Mouse (Mus musculus) CH12F3 (cell line): ENCODE data around the gene Rarg.
"Not testable (repeated sequence)": the region's sequence is repeated elsewhere in the genome, so short reads cannot be mapped to it uniquely, and the experiment has no call there.

Source experiments
- in situ Hi-C: fragments of 300-500 bp; cut with MboI; formaldehyde crosslinking; loops from 2 replicates; pipeline ENCODE4 v1.14.3; 2020; ENCODE audit warnings: low sequenced_read_pairs

Rarg gene

DNA sequence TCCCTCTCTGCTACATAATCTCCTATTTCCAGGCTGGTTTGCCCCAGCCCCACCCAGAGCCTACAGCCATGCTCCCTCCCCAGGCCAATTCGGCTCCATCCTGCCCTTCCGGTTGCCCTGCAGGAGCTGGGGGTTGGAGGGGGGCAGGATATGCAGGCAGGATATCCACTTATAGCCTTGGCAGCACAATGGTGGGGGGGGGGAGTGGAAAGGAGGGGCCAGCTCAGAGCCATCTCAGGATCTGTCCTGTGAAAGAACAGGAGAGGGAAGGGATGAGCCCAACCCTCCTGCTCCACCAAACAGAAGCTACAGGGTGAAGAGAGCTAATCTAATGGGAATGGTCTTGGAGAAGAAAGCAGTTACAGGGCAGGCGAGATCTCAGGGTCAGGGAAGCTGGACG lies 16.7 kb downstream of the Rarg start:
- in situ Hi-C loops: no loop called here

DNA sequence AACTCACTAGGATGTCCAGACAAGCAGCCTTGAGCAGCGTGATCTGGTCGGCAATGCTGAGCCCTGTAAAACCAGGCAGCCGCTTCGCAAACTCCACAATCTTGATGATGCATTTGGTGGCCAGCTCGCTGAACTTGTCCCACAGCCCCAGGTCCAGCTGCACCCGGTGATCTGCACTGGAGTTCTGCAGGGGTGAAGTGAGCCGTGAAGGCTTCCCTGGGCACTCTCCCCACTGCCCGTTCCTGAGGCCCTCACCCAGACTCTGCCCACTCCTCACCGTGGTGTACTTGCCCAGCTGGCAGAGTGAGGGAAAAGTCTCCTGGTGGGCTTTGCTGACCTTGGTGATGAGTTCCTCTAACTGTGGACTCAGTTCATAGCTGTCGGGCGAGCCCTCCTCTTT lies 17.5 kb downstream of the Rarg start:
- in situ Hi-C loops: no loop called here

DNA sequence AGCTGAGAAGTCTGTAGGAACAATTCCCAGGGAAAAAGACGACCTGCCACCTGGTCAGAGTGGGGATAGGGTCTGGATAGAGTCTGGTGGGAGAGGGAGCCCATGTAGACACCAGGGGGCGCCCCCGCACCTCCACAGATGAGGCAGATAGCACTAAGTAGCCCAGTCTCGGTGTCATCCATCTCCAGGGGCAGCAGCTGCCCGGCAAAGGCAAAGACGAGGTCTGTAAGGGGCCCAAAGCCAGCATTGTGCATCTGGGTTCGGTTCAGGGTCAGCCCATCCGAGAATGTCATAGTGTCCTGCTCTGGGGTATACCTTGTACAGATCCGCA lies 18.1 kb downstream of the Rarg start:
- in situ Hi-C loops: no loop called here

DNA sequence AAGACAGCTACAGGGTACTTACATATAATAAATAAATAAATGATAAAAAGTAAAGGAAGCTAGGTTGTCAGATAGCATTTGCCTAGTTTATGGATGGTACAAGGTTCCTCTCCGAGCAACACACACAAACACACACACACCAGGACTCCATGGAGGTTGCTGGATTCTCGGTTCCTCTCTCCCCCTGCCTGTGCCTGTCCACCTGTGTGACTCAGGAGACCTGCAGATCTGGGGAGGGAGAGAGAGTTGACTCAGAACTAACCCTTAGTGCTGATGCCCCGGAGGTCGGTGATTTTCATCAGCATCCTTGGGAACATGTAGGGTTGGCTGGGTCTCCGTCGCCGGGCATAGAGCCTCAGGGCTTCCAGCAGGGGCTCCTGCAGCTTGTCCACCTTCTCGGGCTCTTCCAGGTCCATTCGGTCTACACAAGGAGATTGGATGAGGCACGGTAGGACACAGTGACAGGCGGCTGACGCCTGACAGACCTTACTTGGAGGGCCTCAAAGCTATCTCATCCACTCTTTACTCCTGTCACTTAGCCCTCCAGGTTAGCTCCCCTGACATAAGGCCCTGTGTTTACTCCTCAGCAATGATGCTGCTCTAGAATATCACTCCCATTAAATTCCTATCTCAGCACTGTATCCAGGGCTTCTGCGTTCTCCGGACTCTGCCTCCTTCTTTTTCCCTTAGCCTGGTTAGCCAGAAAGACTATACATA lies 18.6 kb downstream of the Rarg start:
- in situ Hi-C loops: no loop called here

DNA sequence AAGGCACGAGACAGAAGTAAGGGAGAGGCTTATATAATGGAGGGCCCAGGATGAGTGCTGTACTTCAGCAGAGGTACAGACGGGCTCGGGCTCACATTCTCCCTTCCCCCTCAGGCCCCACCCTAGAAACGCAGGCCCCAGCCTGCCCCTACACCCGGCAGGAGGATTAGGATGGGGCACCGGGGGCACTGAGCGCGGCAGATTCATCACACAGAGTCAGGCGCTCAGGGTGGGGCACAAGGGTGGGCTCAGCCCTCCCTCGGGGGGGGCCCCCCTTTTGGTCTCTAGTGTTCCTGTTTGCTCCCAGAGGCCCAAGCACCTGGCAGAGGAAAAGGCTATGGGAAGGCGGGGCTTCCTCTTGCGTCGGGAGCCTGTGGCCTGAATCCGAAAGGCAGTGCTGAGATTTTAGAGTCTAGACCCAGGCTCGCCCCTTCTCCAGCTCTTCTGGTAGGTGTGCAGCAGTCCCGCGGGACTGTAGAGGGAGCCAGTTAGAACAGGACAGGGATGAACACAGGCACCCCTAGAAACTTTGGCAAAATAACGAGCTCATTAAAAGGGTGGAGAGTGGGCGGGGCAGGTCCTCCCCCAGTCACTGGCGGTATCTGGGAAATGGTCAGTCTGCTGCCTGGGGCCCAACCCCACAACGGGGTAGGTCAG lies 21.8 kb downstream of the Rarg start:
- in situ Hi-C loops: no loop called here

GRCm38 (mm10) chr15:102233896-102234295 lies 23.4 kb downstream of the Rarg start:
- in situ Hi-C loops: no loop called here

DNA sequence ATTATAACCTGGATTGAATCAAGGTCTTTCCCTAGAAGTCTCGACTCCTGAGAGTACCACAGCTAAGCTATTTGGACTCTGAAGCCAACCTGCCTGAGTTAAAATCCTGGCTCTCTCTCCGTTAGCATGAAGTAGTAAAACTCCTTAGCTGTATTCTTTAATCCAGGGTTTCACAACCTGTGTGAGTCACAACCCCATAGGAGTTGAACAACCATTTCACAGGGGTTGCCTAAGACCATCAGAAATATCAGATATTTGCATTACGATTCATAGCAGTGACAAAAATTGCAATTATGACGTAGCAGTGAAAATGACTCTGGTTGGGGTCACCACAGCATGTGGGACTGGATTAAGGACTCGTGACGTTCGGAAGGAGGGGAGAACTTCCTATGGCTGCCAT lies 24.6 kb downstream of the Rarg start:
- in situ Hi-C loops: no loop called here

- in situ Hi-C loops: no loop called here
These were observed 25.6 kb downstream of the Rarg start, which contains the start of gene Itgb7 for GRCm38 (mm10) chr15:102231748-102232147. Itgb7 (minus strand) TSS chr15:102231944.

DNA sequence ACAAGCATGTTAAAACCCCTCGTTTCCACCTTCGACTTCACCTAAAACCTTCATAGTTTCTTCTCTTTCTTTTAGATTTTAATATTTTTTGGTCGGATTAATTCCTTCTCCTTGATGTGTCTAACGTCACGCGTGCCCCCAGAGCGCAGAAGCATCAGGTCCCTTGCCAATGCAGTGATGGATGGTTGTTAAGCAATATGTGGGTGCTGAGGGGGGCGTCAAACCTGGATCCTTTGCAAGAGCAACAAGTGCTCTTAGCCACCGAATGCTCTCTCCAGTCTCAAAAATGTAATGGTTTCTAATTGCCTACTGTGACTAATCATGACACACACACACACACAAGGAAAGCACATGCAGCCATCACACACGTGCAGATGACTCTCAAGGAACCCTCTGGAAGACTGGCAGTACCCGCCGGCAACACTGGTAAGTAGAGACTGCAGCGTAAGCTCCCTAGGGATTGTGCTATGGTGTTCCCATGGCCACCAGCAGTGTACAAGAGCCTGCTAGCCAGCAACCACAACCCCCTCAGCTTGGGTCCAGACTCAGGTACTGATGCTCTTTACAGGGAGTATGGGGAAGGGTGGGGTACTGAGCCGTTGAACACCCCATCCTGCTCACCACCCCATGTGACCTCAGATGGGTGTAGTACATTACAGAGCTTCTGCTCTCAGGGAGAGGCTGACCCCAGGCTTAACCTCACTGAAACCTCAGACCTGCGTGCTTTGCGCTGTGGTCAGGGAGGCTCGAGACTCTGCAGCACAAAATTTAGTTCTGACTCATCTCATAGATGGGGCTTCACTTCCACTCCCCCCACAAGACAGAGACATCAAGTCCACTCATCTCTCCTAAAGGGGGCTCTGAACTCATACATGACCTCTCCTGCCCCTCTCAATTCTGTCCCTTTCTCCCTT lies 26.7 kb downstream of the Rarg start:
- in situ Hi-C loops: no loop called here

DNA sequence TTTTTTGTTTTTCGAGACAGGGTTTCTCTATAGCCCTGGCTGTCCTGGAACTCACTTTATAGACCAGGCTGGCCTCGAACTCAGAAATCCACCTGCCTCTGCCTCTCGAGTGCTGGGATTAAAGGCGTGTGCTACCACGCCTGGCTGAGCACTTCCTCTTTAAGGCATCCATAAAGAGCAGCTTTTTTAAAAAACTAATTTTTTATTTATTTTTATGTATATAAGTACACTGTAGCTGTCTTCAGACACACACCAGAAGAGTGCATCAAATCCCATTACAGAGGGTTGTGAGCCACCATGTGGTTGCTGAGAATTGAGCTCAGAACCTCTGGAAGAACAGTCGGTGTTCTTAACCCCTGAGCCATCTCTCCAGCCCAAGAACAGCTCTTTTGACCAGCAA lies 31.7 kb downstream of the Rarg start:
- in situ Hi-C loops: not testable (repeated sequence)

GRCm38 (mm10) chr15:102224992-102225617 lies 32.2 kb downstream of the Rarg start:
- in situ Hi-C loops: no loop called here

- in situ Hi-C loops: no loop called here
These were observed 32.9 kb downstream of the Rarg start for GRCm38 (mm10) chr15:102224186-102224991.

DNA sequence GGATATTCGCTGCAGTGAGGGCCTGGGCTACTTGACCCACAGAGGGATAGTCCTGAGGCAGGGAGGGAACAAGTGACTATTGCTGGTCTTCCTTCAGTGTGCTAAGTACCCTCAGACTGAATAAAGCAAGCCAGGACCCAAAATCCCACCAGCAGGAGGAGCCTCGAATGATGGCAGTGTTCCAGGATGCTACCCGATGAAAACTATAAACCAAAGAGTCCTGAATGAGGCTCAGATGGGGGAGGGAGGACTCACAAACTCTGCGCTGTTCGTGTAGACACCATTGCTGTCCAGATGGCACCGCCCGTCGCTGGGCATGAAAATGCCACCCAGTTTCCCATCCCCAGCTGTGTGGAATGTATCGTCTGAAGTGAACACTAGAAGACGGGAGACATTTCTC lies 34.9 kb downstream of the Rarg start:
- in situ Hi-C loops: no loop called here

DNA sequence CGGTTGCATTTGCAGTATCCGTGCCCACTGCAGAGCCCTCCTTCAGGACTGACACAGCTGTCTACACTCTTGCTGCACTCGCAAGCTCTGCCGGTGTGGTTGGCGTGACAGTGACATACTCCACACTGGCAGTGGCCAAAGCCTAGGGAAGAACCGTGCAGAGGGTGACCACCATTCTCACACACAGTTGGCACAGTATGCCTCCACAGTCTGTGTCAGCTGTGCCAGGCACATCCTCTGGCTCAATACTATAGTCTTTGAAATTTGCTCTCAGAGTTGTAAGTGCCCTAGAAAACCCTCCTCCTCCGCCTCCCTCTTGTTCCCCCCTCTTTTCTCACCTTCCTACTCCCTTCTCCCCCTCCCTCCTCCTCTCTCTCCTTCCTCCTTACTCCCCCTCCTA lies 40.0 kb downstream of the Rarg start:
- in situ Hi-C loops: no loop called here

DNA sequence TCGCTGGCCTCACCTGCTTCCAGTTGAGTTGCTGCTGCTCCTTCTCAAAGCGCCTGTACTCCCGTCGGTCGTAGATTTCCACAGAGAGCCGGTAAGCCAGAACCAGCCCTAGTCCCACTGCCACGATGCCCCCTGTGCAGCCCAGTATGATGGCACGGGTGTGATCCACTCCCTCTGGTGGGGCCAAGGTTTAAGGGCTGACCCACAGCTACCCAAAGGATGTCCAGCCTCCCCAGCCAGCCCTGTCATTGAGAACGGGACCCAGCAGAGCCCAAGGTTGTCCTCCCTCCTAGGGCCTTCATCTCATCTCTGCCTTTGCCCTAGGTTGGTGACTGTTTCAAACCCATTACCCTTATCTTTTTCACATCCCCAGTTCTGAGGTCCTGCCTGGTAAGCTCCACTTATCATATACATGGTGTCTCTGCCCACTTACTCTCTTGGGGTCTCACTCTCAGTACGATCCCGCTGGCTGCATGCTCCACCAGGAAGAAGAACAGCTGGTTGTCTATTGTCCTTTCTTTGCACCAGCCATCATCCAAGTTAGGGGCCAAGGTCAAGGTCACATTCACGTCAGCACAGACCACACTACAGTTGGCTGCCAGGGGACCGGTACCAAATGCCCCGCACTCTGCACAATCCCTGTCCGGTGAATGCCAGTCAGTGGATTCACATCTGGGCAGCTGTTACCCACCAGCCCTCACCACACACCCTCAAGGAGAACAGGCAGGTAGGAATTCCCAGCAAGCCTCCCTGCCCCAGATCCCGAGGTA lies 40.7 kb downstream of the Rarg start:
- in situ Hi-C loops: no loop called here

- in situ Hi-C loops: no loop called here
These were observed 41.7 kb downstream of the Rarg start for GRCm38 (mm10) chr15:102215624-102216023.

GRCm38 (mm10) chr15:102214132-102214531 lies 43.2 kb downstream of the Rarg start:
- in situ Hi-C loops: no loop called here

DNA sequence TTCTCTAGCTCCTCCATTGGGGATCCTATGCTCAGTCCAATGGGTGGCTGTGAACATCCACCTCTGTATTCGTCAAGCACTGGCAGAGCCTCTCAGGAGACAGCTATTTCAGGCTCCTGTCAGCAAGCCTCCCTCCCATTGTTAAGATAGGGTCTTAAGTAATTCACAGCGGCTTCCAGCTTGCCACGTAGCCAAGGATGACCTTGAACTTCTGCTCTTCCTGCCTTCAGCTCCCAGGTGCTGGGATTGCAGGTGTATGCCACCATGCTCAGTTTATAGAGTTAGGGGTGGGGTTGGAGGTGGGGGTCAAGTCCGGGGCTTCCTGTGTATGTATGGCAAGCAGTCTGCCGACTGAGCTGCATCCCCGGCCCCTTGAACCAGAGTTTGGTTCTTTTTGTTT lies 45.4 kb downstream of the Rarg start:
- in situ Hi-C loops: no loop called here

DNA sequence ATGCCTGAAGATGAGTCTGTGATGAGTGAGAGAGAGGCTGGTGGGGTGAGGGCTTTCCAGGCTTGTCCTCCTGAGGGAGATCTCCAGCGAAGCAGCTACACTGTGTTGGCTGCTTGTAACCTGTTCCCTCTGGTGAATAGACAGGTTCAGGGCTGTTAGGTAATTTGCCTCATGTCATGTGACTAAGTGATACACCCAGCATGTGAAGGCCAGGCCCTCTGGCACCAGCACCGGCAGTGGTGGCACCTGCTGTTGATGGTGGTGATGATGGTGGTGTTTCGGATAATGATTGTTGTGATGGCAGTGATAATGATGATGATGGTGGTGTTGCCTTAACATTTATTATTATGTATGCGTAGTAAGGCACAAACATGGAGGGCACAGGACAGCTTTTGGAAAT lies 46.5 kb downstream of the Rarg start:
- in situ Hi-C loops: no loop called here

- in situ Hi-C loops: no loop called here
These were observed 48.2 kb downstream of the Rarg start for GRCm38 (mm10) chr15:102209114-102209513.
